Mouse (Mus musculus) heart, embryonic 15.5 days (tissue): ENCODE data around the gene Eea1. TPM values are rescaled to one million over a fixed set of nuclear protein-coding genes. Genes with fewer than 3 reads are reported as not detected.

Experiments
- polyA plus RNA-seq: library from polyadenylated mRNA; unstranded; fragments of >200 nt; fragmentation: Nextera tagmentation; extraction: Ambion mirVana; gene quantifications from 2 replicates; pipeline ENCODE4 v1.2.1, GENCODE M21; 2015

The Eea1 gene
- polyA plus RNA-seq, 1 experiment from 2014 or later, result 18.4 TPM

Other genes starting within 250 kb of the Eea1 start
- not detected in 2 replicates for gene Gm33543, start 97.7 kb upstream of the Eea1 start, polyA plus RNA-seq
- not detected in 2 replicates for gene Gm5426, start 196.0 kb downstream of the Eea1 start, polyA plus RNA-seq